Mouse (Mus musculus) megakaryocyte, embryonic 14.5 days (primary cell): ENCODE measurements around the gene Alk. TPM values are rescaled to one million over a fixed set of nuclear protein-coding genes. Genes with fewer than 3 reads are reported as not detected.

ENCODE experiments used
- H3K27me3 ChIP-seq: replicated peaks from 2 replicates; pipeline ENCODE3; 2012; ENCODE audit warnings: inconsistent platforms
- H3K36me3 ChIP-seq: replicated peaks from 2 replicates; pipeline ENCODE3; 2012; ENCODE audit warnings: low read length, inconsistent platforms, mixed read lengths
- H3K4me1 ChIP-seq: 2 replicates; pipeline ENCODE4 v1.6.1; 2012; ENCODE audit warnings: inconsistent platforms
- H3K4me3 ChIP-seq: replicated peaks from 2 replicates; pipeline ENCODE3; 2012; ENCODE audit warnings: moderate library complexity, mild to moderate bottlenecking, inconsistent platforms
- H3K9me3 ChIP-seq: 2 replicates; pipeline ENCODE4 v1.6.1; 2012; ENCODE audit warnings: inconsistent platforms
- FLI1 ChIP-seq: IDR thresholded peaks from 2 replicates; pipeline ENCODE4 v1.6.1; 2012; ENCODE audit warnings: low read length, inconsistent platforms, mixed read lengths
- GATA1 ChIP-seq: IDR thresholded peaks from 3 replicates; pipeline ENCODE4 v1.6.1; 2012; ENCODE audit warnings: mixed read lengths, low read length, inconsistent platforms, borderline replicate concordance
- polyA plus RNA-seq: library from polyadenylated mRNA; stranded (reverse); fragments of >175 nt; gene quantifications from 2 replicates; pipeline ENCODE4 v1.2.3, GENCODE M21; 2012; ENCODE audit warnings: low replicate concordance; ENCODE audit not compliant: insufficient read depth

Alk gene
- polyA plus RNA-seq, 1 experiment, result not detected

DNA sequence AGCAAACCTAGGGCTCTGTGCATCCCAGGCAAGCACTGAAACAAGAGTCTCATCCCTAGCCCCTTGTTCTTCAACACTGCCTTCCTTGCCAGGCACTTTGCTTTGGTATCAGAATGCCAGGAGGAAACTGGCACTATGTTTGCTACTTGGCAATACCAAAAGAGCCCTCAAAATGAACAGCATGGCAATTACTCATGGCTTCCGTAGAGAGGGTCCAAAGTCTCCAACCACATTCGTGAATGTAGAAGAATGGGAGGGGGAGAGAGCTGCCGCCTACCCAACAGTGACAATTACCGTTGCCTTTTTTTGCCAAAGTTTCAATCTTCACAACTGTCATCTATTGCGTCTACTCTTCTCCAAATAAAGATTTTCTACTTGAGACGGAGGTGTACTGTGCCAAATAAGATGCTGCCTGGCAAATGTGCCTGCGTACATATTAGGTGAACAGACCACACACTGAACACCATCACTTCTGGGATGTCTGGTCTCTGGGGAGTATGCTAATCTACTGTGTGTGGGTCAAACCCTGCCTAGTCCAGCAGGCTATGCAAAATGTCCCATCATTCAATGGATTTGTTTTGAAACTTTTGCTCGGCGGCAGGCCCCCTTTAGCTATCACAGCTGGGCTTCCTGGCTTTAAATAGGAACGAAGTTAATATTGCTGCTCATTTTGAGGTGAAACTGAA is 241.5 kb downstream of the Alk start:
- peaks cover 49% of the 10 kb centered on the region for H3K9me3 ChIP-seq
- no peaks in the 10 kb centered on the region for H3K27me3 ChIP-seq
- no peaks in the 10 kb centered on the region for H3K36me3 ChIP-seq
- TF ChIP-seq FLI1, result no peak
- TF ChIP-seq GATA1, result no peak
- no peak overlapping the region for H3K4me3 ChIP-seq
- no peaks in the 10 kb centered on the region for H3K4me1 ChIP-seq

GRCm38 (mm10) chr17:72361961-72362360 is 242.5 kb downstream of the Alk start:
- no peaks in the 10 kb centered on the region for H3K36me3 ChIP-seq
- no peaks in the 10 kb centered on the region for H3K4me1 ChIP-seq
- H3K4me3 ChIP-seq, result no peak overlapping the region
- TF ChIP-seq FLI1, result no peak
- no peak for TF ChIP-seq GATA1
- no peaks in the 10 kb centered on the region for H3K27me3 ChIP-seq
- H3K9me3 ChIP-seq, result peaks cover 45% of the 10 kb centered on the region

GRCm38 (mm10) chr17:72356759-72357302 is 247.6 kb downstream of the Alk start:
- H3K4me3 ChIP-seq, result no peak overlapping the region
- H3K36me3 ChIP-seq, result no peaks in the 10 kb centered on the region
- TF ChIP-seq FLI1 (no peak), GATA1 (no peak)
- no peaks in the 10 kb centered on the region for H3K27me3 ChIP-seq
- peaks cover 32% of the 10 kb centered on the region for H3K9me3 ChIP-seq
- no peaks in the 10 kb centered on the region for H3K4me1 ChIP-seq

- Histone ChIP-seq H3K36me3 (no peaks in the 10 kb centered on the region), H3K27me3 (no peaks in the 10 kb centered on the region), H3K4me1 (no peaks in the 10 kb centered on the region), H3K4me3 (no peak overlapping the region), H3K9me3 (peaks cover 3% of the 10 kb centered on the region; the same call in 1 of the 2 replicates)
- TF ChIP-seq GATA1, result no peak
- TF ChIP-seq FLI1, result no peak
Observed at GRCm38 (mm10) chr17:72339437-72339836, 265.0 kb downstream of the Alk start.

DNA sequence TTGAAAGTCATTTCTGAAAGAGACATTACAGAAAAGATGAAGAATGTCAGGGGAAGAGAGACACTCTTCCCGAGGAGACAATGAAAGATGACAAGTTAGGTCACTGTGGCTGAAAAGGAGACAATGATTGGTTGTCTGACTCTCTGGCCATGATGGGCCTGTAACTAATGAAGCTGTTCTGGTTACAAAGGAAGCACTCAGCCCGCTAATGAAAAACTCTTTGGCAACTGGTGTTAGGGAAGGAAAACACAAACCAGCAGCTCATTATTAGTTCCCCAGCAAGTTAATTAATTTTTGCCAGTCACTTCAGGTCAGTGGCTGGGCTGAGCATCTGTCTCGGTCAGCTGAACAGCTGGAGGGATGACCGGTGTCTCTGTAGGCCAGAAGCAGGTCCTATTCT is 271.5 kb downstream of the Alk start:
- no peaks in the 10 kb centered on the region for H3K9me3 ChIP-seq
- TF ChIP-seq GATA1, result no peak
- TF ChIP-seq FLI1, result no peak
- H3K36me3 ChIP-seq, result no peaks in the 10 kb centered on the region
- H3K27me3 ChIP-seq, result no peaks in the 10 kb centered on the region
- no peak overlapping the region for H3K4me3 ChIP-seq
- H3K4me1 ChIP-seq, result no peaks in the 10 kb centered on the region

- H3K36me3 ChIP-seq, result no peaks in the 10 kb centered on the region
- TF ChIP-seq GATA1 (no peak), FLI1 (no peak)
- H3K9me3 ChIP-seq, result peaks cover 6% of the 10 kb centered on the region; the same call in 1 of the 2 replicates
- H3K4me1 ChIP-seq, result no peaks in the 10 kb centered on the region
- H3K27me3 ChIP-seq, result no peaks in the 10 kb centered on the region
- H3K4me3 ChIP-seq, result no peak overlapping the region
Observed at GRCm38 (mm10) chr17:72325941-72326340, 278.5 kb downstream of the Alk start.

DNA sequence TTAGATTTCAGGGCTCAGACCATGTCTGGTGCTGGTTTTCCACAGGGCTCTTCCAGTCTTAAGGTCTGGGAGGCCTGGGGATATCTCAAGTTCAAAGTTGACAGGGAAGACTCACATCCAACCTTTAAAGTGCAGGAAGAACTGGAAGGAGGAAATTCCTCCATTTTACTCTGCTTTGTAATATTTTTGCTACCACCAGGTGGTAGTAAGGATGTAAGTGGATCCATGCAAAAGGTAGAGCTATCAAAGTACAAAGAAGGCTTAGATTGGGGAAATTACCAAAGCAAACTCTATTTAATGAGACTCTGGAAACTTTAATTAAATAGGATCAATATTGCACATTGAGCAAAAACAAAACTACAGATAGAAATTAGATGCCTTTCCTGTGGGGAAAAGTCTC is 284.9 kb downstream of the Alk start:
- no peaks in the 10 kb centered on the region for H3K36me3 ChIP-seq
- H3K27me3 ChIP-seq, result no peaks in the 10 kb centered on the region
- peaks cover 15% of the 10 kb centered on the region for H3K9me3 ChIP-seq
- H3K4me3 ChIP-seq, result no peak overlapping the region
- TF ChIP-seq GATA1 (no peak), FLI1 (no peak)
- H3K4me1 ChIP-seq, result no peaks in the 10 kb centered on the region

DNA sequence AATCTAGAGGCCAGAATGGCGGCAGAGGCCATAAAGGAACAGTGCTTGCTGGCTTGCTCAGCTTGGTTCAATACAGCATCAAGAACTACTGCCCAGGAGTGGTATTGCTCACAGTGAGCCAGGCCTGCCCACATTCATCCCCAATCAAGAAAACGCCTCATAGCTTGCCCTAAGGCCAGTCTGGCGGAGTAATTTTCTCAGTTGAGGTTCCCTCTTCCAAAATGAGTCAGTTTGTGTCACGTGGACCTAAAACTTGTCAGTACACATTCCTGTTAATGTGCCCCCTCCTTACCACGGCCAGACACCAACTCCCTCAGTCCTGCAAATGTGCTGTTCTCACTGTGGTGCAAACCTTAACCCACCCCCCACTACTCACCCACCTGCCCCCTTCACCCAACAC is 304.8 kb downstream of the Alk start:
- peaks cover 32% of the 10 kb centered on the region for H3K9me3 ChIP-seq
- no peak overlapping the region for H3K4me3 ChIP-seq
- H3K4me1 ChIP-seq, result no peaks in the 10 kb centered on the region
- TF ChIP-seq GATA1 (no peak), FLI1 (no peak)
- H3K27me3 ChIP-seq, result no peaks in the 10 kb centered on the region
- H3K36me3 ChIP-seq, result no peaks in the 10 kb centered on the region

DNA sequence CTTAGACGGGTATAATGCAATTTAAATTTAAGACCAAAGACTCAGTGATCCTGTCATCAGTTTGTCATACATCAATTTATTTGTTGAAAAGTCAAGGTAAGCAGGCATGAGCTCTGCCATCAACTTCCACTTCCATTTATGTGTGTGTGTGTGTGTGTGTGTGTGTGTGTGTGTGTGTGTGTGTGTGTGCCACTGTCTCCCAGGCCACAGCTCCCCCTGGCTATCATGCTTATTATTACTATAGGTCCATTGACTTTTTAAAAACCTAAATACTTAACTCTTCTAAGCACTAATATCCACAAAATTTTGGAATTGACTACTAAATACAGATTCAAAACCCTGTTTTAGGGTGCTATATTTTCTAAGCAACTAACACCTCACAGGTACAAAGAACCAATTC is 308.1 kb downstream of the Alk start:
- TF ChIP-seq GATA1, result no peak
- no peak for TF ChIP-seq FLI1

GRCm38 (mm10) chr17:72293267-72293580 is 311.2 kb downstream of the Alk start:
- no peaks in the 10 kb centered on the region for H3K27me3 ChIP-seq
- no peaks in the 10 kb centered on the region for H3K36me3 ChIP-seq
- TF ChIP-seq GATA1 (no peak), FLI1 (no peak)
- H3K4me3 ChIP-seq, result no peak overlapping the region
- H3K9me3 ChIP-seq, result peaks cover 14% of the 10 kb centered on the region
- H3K4me1 ChIP-seq, result no peaks in the 10 kb centered on the region

More for the DNA sequence above, 308.1 kb downstream of the Alk start:
- H3K4me1 ChIP-seq, result no peaks in the 10 kb centered on the region
- H3K27me3 ChIP-seq, result no peaks in the 10 kb centered on the region
- peaks cover 28% of the 10 kb centered on the region for H3K9me3 ChIP-seq
- H3K4me3 ChIP-seq, result no peak overlapping the region
- no peaks in the 10 kb centered on the region for H3K36me3 ChIP-seq
